Mouse (Mus musculus) MEL (cell line): ENCODE measurements around the gene Hmbs. TPM values are rescaled to one million over a fixed set of nuclear protein-coding genes. Genes with fewer than 3 reads are reported as not detected.

ENCODE experiments used
- DNase-seq: peaks from one replicate; pipeline ENCODE4 v3.0.0; 2011; ENCODE audit warnings: low read depth, low spot score
- H3K27ac ChIP-seq: 2 replicates; pipeline ENCODE4 v1.5.1; 2012; ENCODE audit warnings: low read depth, mild to moderate bottlenecking, control low read depth, low read length, moderate library complexity; ENCODE audit not compliant: control insufficient read depth
- H3K27me3 ChIP-seq, 2 experiments: fragments of 150-350 bp in 1 of 2; sonication (generic) in 1 of 2; 2 replicates each; pipeline ENCODE4 v1.6.1; 2012; ENCODE audit warnings: low read length in 2 of 2, mild to moderate bottlenecking in 2 of 2, improper control_type of control experiment in 1 of 2, moderate library complexity in 1 of 2; ENCODE audit not compliant: insufficient read depth in 2 of 2, control insufficient read depth in 1 of 2
- H3K36me3 ChIP-seq, 2 experiments: 2 replicates each; pipeline ENCODE4 v1.6.1; 2012 to 2014; ENCODE audit warnings: low read length in 2 of 2, improper control_type of control experiment in 1 of 2, inconsistent platforms in 1 of 2, mild to moderate bottlenecking in 1 of 2; ENCODE audit not compliant: insufficient read depth in 2 of 2, control insufficient read depth in 1 of 2
- H3K4me1 ChIP-seq, 2 experiments: fragments of 150-350 bp in 1 of 2; sonication (generic) in 1 of 2; 2 replicates each; pipeline ENCODE4 v1.6.1; 2012; ENCODE audit warnings: low read length in 2 of 2, improper control_type of control experiment in 1 of 2, mild to moderate bottlenecking in 1 of 2; ENCODE audit not compliant: insufficient read depth in 2 of 2, control insufficient read depth in 1 of 2
- H3K4me3 ChIP-seq, 2 experiments: fragments of 150-350 bp in 1 of 2; sonication (generic) in 1 of 2; 2 replicates each; pipeline ENCODE4 v1.5.1; 2012; ENCODE audit warnings: low read depth in 2 of 2, low read length in 2 of 2, mild to moderate bottlenecking in 2 of 2, moderate library complexity in 2 of 2, control low read depth in 1 of 2, improper control_type of control experiment in 1 of 2; ENCODE audit not compliant: control insufficient read depth in 1 of 2, insufficient read depth in 1 of 2
- H3K79me2 ChIP-seq: 2 replicates; pipeline ENCODE4 v1.6.1; 2012; ENCODE audit warnings: mild to moderate bottlenecking, low read length, moderate library complexity; ENCODE audit not compliant: control insufficient read depth, poor library complexity, insufficient read depth
- H3K9ac ChIP-seq: 2 replicates; pipeline ENCODE4 v1.6.1; 2012; ENCODE audit warnings: low read depth, mild to moderate bottlenecking, control low read depth, low read length, moderate library complexity; ENCODE audit not compliant: control insufficient read depth, poor library complexity, severe bottlenecking
- H3K9me3 ChIP-seq: fragments of 150-350 bp; sonication (generic); replicated peaks from 2 replicates; pipeline ENCODE4 v1.6.1; 2012; ENCODE audit warnings: mild to moderate bottlenecking, low read length, improper control_type of control experiment, moderate library complexity; ENCODE audit not compliant: insufficient read depth
- CHD1 ChIP-seq: IDR thresholded peaks from 2 replicates; pipeline ENCODE4 v1.6.1; 2012; ENCODE audit warnings: low read depth, mild to moderate bottlenecking, inconsistent platforms, low read length, improper control_type of control experiment
- CTCF ChIP-seq, 3 experiments: IDR thresholded peaks in 2 of 3; conservative IDR thresholded peaks in 1 of 3; 2 replicates each; pipeline ENCODE4 v1.5.1; 2011 to 2012; ENCODE audit warnings: low read length in 3 of 3, low read depth in 2 of 3, mild to moderate bottlenecking in 2 of 3, improper control_type of control experiment in 1 of 3, inconsistent platforms in 1 of 3, mixed read lengths in 1 of 3, moderate library complexity in 1 of 3; ENCODE audit not compliant: control insufficient read depth in 1 of 3, insufficient read depth in 1 of 3, poor library complexity in 1 of 3, severe bottlenecking in 1 of 3
- EP300 ChIP-seq, 2 experiments: IDR thresholded peaks; 2 replicates each; pipeline ENCODE4 v1.6.1; 2011; ENCODE audit warnings: improper control_type of control experiment in 2 of 2, low read length in 2 of 2, low read depth in 1 of 2, mild to moderate bottlenecking in 1 of 2
- GABPA ChIP-seq: IDR thresholded peaks from 2 replicates; pipeline ENCODE4 v1.6.1; 2012; ENCODE audit warnings: low read depth, mild to moderate bottlenecking, inconsistent platforms, low read length, improper control_type of control experiment, moderate library complexity
- JUND ChIP-seq: IDR thresholded peaks from 2 replicates; pipeline ENCODE4 v1.6.1; 2011; ENCODE audit warnings: low read depth, mild to moderate bottlenecking, improper control_type of control experiment, low read length
- KAT2A ChIP-seq: conservative IDR thresholded peaks from 2 replicates; pipeline ENCODE4 v1.6.1; 2012; ENCODE audit warnings: low read depth, low read length, improper control_type of control experiment, inconsistent platforms
- MAX ChIP-seq: IDR thresholded peaks from 2 replicates; pipeline ENCODE4 v1.6.1; 2011; ENCODE audit warnings: low read length, improper control_type of control experiment
- MAZ ChIP-seq: IDR thresholded peaks from 2 replicates; pipeline ENCODE4 v1.6.1; 2012; ENCODE audit warnings: low read depth, mild to moderate bottlenecking, inconsistent platforms, low read length, improper control_type of control experiment
- MEF2A ChIP-seq: IDR thresholded peaks from 2 replicates; pipeline ENCODE4 v1.6.1; 2014; ENCODE audit warnings: low read depth, mild to moderate bottlenecking, inconsistent platforms, low read length, improper control_type of control experiment; ENCODE audit not compliant: poor library complexity, insufficient replicate concordance, severe bottlenecking; ENCODE audit errors: extremely low read depth
- MXI1 ChIP-seq: IDR thresholded peaks from 2 replicates; pipeline ENCODE4 v1.6.1; 2011; ENCODE audit warnings: mild to moderate bottlenecking, low read depth, low read length, improper control_type of control experiment
- MYC ChIP-seq: IDR thresholded peaks from 2 replicates; pipeline ENCODE4 v1.6.1; 2011; ENCODE audit warnings: low read depth, mild to moderate bottlenecking, low read length, improper control_type of control experiment, moderate library complexity
- POLR2A ChIP-seq, 2 experiments: IDR thresholded peaks; 2 replicates each; pipeline ENCODE4 v1.6.1; 2011 to 2012; ENCODE audit warnings: low read length in 2 of 2, mild to moderate bottlenecking in 2 of 2, control low read depth in 1 of 2, improper control_type of control experiment in 1 of 2, low read depth in 1 of 2, moderate library complexity in 1 of 2; ENCODE audit not compliant: control insufficient read depth in 1 of 2, insufficient read depth in 1 of 2, poor library complexity in 1 of 2
- POLR2AphosphoS2 ChIP-seq: IDR thresholded peaks from 2 replicates; pipeline ENCODE4 v1.6.1; 2011; ENCODE audit warnings: low read length, improper control_type of control experiment
- POLR2AphosphoS5 ChIP-seq: IDR thresholded peaks from 2 replicates; pipeline ENCODE4 v1.6.1; 2012; ENCODE audit warnings: low read depth, borderline replicate concordance, mild to moderate bottlenecking, inconsistent platforms, low read length, moderate library complexity, mixed read lengths
- RCOR1 ChIP-seq: IDR thresholded peaks from 2 replicates; pipeline ENCODE4 v1.6.1; 2012; ENCODE audit warnings: low read depth, mild to moderate bottlenecking, inconsistent platforms, low read length, improper control_type of control experiment
- SMC3 ChIP-seq: IDR thresholded peaks from 2 replicates; pipeline ENCODE4 v1.6.1; 2011; ENCODE audit warnings: low read depth, low read length, improper control_type of control experiment
- TAL1 ChIP-seq: IDR thresholded peaks from 2 replicates; pipeline ENCODE4 v1.6.1; 2012; ENCODE audit warnings: mild to moderate bottlenecking, inconsistent platforms, low read length, moderate library complexity, mixed read lengths
- TBP ChIP-seq: IDR thresholded peaks from 2 replicates; pipeline ENCODE4 v1.8.0; 2011; ENCODE audit warnings: low read depth, low read length, improper control_type of control experiment
- TCF12 ChIP-seq: IDR thresholded peaks from 2 replicates; pipeline ENCODE4 v1.6.1; 2014; ENCODE audit warnings: low read depth, mild to moderate bottlenecking, inconsistent platforms, low read length, improper control_type of control experiment, moderate library complexity
- UBTF ChIP-seq: IDR thresholded peaks from 2 replicates; pipeline ENCODE4 v1.6.1; 2012; ENCODE audit warnings: low read depth, mild to moderate bottlenecking, inconsistent platforms, low read length, improper control_type of control experiment, moderate library complexity, borderline replicate concordance; ENCODE audit not compliant: insufficient read depth
- USF1 ChIP-seq: IDR thresholded peaks from 2 replicates; pipeline ENCODE4 v1.6.1; 2014; ENCODE audit warnings: low read depth, mild to moderate bottlenecking, inconsistent platforms, low read length, improper control_type of control experiment, moderate library complexity
- USF2 ChIP-seq, 2 experiments: IDR thresholded peaks; 2 replicates each; pipeline ENCODE4 v1.6.1; 2011 to 2012; ENCODE audit warnings: improper control_type of control experiment in 2 of 2, low read length in 2 of 2, borderline replicate concordance in 1 of 2, inconsistent platforms in 1 of 2, low read depth in 1 of 2, mild to moderate bottlenecking in 1 of 2; ENCODE audit not compliant: insufficient read depth in 1 of 2
- ZKSCAN1 ChIP-seq: IDR thresholded peaks from 2 replicates; pipeline ENCODE4 v1.6.1; 2012; ENCODE audit warnings: low read depth, mild to moderate bottlenecking, inconsistent platforms, low read length, improper control_type of control experiment, moderate library complexity
- ZMIZ1 ChIP-seq: IDR thresholded peaks from 2 replicates; pipeline ENCODE4 v1.6.1; 2012; ENCODE audit warnings: low read depth, mild to moderate bottlenecking, inconsistent platforms, low read length, improper control_type of control experiment, moderate library complexity
- polyA plus RNA-seq, 2 experiments: library from polyadenylated mRNA; stranded (reverse) in 1 of 2; unstranded in 1 of 2; fragments of >175 nt in 1 of 2; fragments of >200 nt in 1 of 2; gene quantifications; 2 replicates each; pipeline versions ENCODE4 v1.2.1 to v1.2.4; 2012; ENCODE audit warnings: low replicate concordance in 2 of 2, low read depth in 1 of 2; ENCODE audit not compliant: insufficient read length in 2 of 2, insufficient read depth in 1 of 2, missing spikeins in 1 of 2
- total RNA-seq: library from RNA; depleted of rRNA; stranded (reverse); fragments of 300-350 nt; gene quantifications from 2 replicates; pipeline ENCODE4 v1.2.3, GENCODE M21; 2012

Gene Hmbs
- total and polyA plus RNA-seq, 3 experiments: 138 to 145 TPM; not detected in 1

DNA sequence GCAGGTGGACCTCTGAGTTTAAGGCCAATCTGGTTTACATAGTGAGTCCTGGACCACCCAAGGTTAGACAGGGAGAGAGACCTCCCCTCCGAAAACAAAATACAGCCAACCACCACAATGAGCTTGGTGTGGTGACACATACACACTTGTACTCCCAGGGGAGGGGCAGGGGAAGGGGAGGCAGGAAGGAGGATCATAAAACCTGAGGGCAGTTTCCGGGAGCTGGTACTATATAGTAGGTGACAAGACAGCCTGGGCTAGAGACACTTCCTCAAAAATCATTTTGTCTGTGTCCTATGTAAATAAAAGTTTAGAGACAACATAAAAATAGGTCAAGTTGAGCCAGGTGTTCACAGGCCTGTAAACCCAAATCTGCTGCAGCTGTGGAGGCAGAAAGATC lies 36.8 kb downstream of the Hmbs start:
- H3K36me3 ChIP-seq: peaks cover 0 to 9% of the 10 kb centered on the region in 2 experiments; a peak in 3 of 4 replicates
- no peaks in the 10 kb centered on the region for H3K9me3 ChIP-seq
- peaks cover 14% of the 10 kb centered on the region for H3K79me2 ChIP-seq
- H3K4me1 ChIP-seq: peaks cover 0 to 8% of the 10 kb centered on the region in 2 experiments; a peak in 2 of 4 replicates
- H3K27ac ChIP-seq: no peak overlapping the region
- H3K9ac ChIP-seq: no peak overlapping the region
- no peak for DNase-seq
- no peak overlapping the region for H3K4me3 ChIP-seq
- TF ChIP-seq POLR2AphosphoS5: no peak
- TF ChIP-seq MEF2A: no peak
- TF ChIP-seq KAT2A: no peak
- no peak for TF ChIP-seq TBP
- TF ChIP-seq ZKSCAN1: no peak
- no peak for TF ChIP-seq JUND
- TF ChIP-seq USF1: no peak
- no peak for TF ChIP-seq POLR2A (IDR thresholded peaks at IDR 0.05; ENCODE audit: control insufficient read depth in 1 of 2, insufficient read depth in 1 of 2, low read depth in 1 of 2, low read length in 2 of 2, poor library complexity in 1 of 2)
- no peaks in the 10 kb centered on the region for H3K27me3 ChIP-seq

- Histone ChIP-seq H3K9ac (no peak overlapping the region), H3K79me2 (peaks cover 14% of the 10 kb centered on the region), H3K4me3 (no peak overlapping the region), H3K27ac (no peak overlapping the region), H3K36me3 (peaks cover 0 to 9% of the 10 kb centered on the region in 2 experiments), H3K27me3 (no peaks in the 10 kb centered on the region), H3K4me1 (peaks cover 0 to 8% of the 10 kb centered on the region in 2 experiments; a peak in 2 of 4 replicates), H3K9me3 (no peaks in the 10 kb centered on the region)
- TF ChIP-seq MAZ: no peak
- no peak for TF ChIP-seq MYC
- TF ChIP-seq EP300 (IDR thresholded peaks at IDR 0.05; ENCODE audit: low read depth in 1 of 2, low read length in 2 of 2): no peak
- no peak for TF ChIP-seq MEF2A
- no peak for TF ChIP-seq MAX
- TF ChIP-seq TBP: no peak
- TF ChIP-seq POLR2AphosphoS2: no peak
- TF ChIP-seq TCF12: no peak
- TF ChIP-seq ZMIZ1: no peak
- no peak for TF ChIP-seq RCOR1
- no peak for TF ChIP-seq MXI1
- TF ChIP-seq CTCF (IDR thresholded peaks at IDR 0.05 in 2 of 3, conservative IDR thresholded peaks at IDR 0.05 in 1 of 3; ENCODE audit: control insufficient read depth in 1 of 3, insufficient read depth in 1 of 3, low read depth in 2 of 3, low read length in 3 of 3, poor library complexity in 1 of 3, severe bottlenecking in 1 of 3): no peak
- TF ChIP-seq USF2 (IDR thresholded peaks at IDR 0.05; ENCODE audit: borderline replicate concordance in 1 of 2, insufficient read depth in 1 of 2, low read depth in 1 of 2, low read length in 2 of 2): no peak
- TF ChIP-seq UBTF: no peak
- no peak for TF ChIP-seq SMC3
- TF ChIP-seq TAL1: no peak
- TF ChIP-seq GABPA: no peak
- no peak for TF ChIP-seq POLR2AphosphoS5
- TF ChIP-seq CHD1: no peak
- TF ChIP-seq USF1: no peak
- TF ChIP-seq, all 39 proteins: peak for 0
- no peak for DNase-seq
Observed at GRCm38 (mm10) chr9:44306532-44306931, 37.5 kb downstream of the Hmbs start.
